Mouse (Mus musculus) megakaryocyte progenitor cell, adult 5-6 weeks (primary cell): ENCODE measurements around the gene Znhit1. TPM values are rescaled to one million over a fixed set of nuclear protein-coding genes. Genes with fewer than 3 reads are reported as not detected.

Experiments used
- total RNA-seq, 2 experiments: library from RNA; stranded (forward) in 1 of 2; stranded (reverse) in 1 of 2; fragments of 157-497, 149-512 nt in 1 of 2; fragments of 200-1000 nt in 1 of 2; gene quantifications; 2 replicates each; pipeline versions ENCODE4 v1.2.3 to v1.2.4; 2015 to 2017

The Znhit1 gene
- total RNA-seq, 2 experiments from 2014 or later, result 49.0 to 109 TPM

Other genes with a start within 250 kb of the Znhit1 start
- not detected in 2 replicates for gene Col26a1, start 104.8 kb downstream of the Znhit1 start, total RNA-seq (2015)
- not detected in 2 replicates for gene Col26a1, start 104.8 kb downstream of the Znhit1 start, total RNA-seq (2017)
- 24.7 and 43.5 TPM in 2 replicates for gene Ift22, start 79.9 kb downstream of the Znhit1 start, total RNA-seq (2015)
- 6.6 and 9.8 TPM in 2 replicates for gene Ift22, start 79.9 kb downstream of the Znhit1 start, total RNA-seq (2017)
- 227 and 237 TPM in 2 replicates for gene Fis1, start 34.7 kb downstream of the Znhit1 start, total RNA-seq (2015)
- 110 and 121 TPM in 2 replicates for gene Fis1, start 34.7 kb downstream of the Znhit1 start, total RNA-seq (2017)
- gene Cldn15, start 21.4 kb downstream of the Znhit1 start, total RNA-seq (2015), result 61.8 and 69.7 TPM in 2 replicates
- gene Cldn15, start 21.4 kb downstream of the Znhit1 start, total RNA-seq (2017), result 48.5 and 50.4 TPM in 2 replicates
- gene Plod3, start 1.0 kb downstream of the Znhit1 start, total RNA-seq (2015), result 70.5 and 80.3 TPM in 2 replicates
- 154 and 176 TPM in 2 replicates for gene Plod3, start 1.0 kb downstream of the Znhit1 start, total RNA-seq (2017)
- gene Vgf, start 38.4 kb upstream of the Znhit1 start, total RNA-seq (2015), result not detected in 2 replicates
- gene Vgf, start 38.4 kb upstream of the Znhit1 start, total RNA-seq (2017), result not detected in 2 replicates
- gene Ap1s1, start 58.1 kb upstream of the Znhit1 start, total RNA-seq (2015), result 37.8 and 41.2 TPM in 2 replicates
- 67.3 and 87.2 TPM in 2 replicates for gene Ap1s1, start 58.1 kb upstream of the Znhit1 start, total RNA-seq (2017)
- gene Serpine1, start 84.2 kb upstream of the Znhit1 start, total RNA-seq (2015), result 0.22 TPM in 1 of 2 replicates, not detected in the other
- not detected in 2 replicates for gene Serpine1, start 84.2 kb upstream of the Znhit1 start, total RNA-seq (2017)
- gene Trim56, start 128.2 kb upstream of the Znhit1 start, total RNA-seq (2015), result 8.1 and 8.7 TPM in 2 replicates
- 24.7 and 25.6 TPM in 2 replicates for gene Trim56, start 128.2 kb upstream of the Znhit1 start, total RNA-seq (2017)
- gene Muc3, start 161.3 kb upstream of the Znhit1 start, total RNA-seq (2015), result not detected in 2 replicates
- gene Muc3, start 161.3 kb upstream of the Znhit1 start, total RNA-seq (2017), result not detected in 2 replicates
- gene Muc3a, start 224.4 kb upstream of the Znhit1 start, total RNA-seq (2015), result 0.69 TPM in 1 of 2 replicates, not detected in the other
- gene Muc3a, start 224.4 kb upstream of the Znhit1 start, total RNA-seq (2017), result not detected in 2 replicates